Mouse (Mus musculus) cerebellum, postnatal 4 days (tissue): ENCODE measurements around the gene Mospd3.
"Not testable (repeated sequence)": the region's sequence is repeated elsewhere in the genome, so short reads cannot be mapped to it uniquely, and the experiment has no call there.

ENCODE experiments used
- DNase-seq, 2 experiments: peaks; one replicate each; pipeline ENCODE4 v3.0.0; 2022; ENCODE audit warnings: low spot score in 2 of 2, mixed read lengths in 1 of 2

The Mospd3 gene

DNA sequence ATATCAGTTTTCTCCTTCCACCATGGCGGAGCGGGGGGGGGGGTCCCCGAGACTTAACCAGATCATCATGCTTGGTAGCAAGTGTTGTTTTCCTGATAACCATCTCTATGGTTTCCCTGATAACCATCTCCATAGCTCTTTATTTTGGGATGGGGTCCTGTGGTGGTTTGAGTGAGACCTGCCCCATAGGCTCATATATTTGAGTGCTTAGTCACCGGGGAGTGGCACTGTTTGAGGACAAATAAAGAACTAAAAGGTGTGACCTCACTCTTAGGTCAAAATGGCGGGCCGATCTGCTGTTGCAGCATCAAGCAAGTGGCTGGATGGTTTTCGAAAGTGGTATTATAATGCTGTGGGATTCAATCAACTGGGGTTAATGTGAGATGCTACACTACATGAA is 14.5 kb upstream of the Mospd3 start:
- no peak for DNase-seq

- DNase-seq, result not testable (repeated sequence)
These were observed 14.1 kb upstream of the Mospd3 start for GRCm38 (mm10) chr5:137614921-137615320.

GRCm38 (mm10) chr5:137613550-137613949 is 12.7 kb upstream of the Mospd3 start, which contains the start of gene Pcolce:
Gene Pcolce (minus strand): TSS chr5:137613784.
- no peak for DNase-seq

- DNase-seq, result no peak
These were observed 12.2 kb upstream of the Mospd3 start for GRCm38 (mm10) chr5:137613076-137613475.

- no peak for DNase-seq
These were observed 10.4 kb upstream of the Mospd3 start for GRCm38 (mm10) chr5:137611245-137611602.

DNA sequence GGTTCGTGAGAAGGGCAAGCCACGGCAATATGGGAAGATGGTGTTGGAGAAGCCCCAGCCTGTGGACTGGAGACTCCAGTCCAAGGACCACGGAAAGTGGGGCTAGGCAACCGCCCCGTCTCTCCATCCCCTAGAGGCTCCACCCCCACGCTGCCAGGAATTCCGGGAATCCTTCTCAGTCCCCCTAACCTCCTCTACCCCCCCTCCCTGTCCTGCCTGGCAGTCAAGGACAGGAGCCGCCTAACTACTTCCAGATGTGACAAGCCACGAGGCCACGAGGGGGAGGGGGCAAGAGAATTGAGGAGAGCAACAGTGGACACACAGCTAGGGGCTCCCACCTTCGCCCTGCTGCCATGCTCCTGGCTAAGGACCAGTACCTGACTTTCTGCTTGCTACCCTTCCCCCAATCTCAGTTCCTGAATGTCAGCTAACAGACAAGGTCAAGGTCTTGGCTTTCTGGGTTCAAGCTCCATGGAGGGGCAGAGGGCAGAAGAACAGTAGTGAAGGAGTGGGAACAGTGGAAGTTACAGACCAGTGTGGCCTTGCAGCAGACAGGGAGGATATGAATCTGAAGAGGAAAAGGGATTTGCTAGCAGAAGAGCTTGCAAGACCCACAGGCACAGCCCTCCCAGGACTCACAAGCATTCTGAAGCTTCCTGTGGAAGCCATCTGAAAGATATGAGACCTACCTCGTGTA is 9.8 kb upstream of the Mospd3 start:
- DNase-seq, result no peak

- DNase-seq, result no peak
These were observed 9.2 kb upstream of the Mospd3 start for GRCm38 (mm10) chr5:137610056-137610455.

DNA sequence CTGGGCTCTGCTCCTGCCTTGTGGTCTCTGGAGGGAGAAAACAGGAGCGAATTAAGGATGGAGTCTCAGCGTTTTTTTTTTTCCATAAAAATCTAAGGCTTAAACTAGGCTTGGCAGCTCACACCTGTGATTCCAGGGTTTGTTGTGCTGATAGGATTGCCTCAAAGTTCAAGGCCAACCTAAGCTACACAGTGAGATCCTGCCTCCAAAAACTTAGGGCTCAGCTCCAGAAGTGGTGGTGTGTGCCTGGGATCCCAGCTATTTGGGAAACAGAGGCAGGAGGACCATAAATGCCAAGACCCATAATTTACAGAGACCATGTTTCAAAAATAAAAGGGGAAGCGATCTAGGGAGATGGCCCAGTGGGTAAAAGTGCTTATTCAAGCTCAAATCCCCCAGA is 8.4 kb upstream of the Mospd3 start:
- no peak for DNase-seq

DNA sequence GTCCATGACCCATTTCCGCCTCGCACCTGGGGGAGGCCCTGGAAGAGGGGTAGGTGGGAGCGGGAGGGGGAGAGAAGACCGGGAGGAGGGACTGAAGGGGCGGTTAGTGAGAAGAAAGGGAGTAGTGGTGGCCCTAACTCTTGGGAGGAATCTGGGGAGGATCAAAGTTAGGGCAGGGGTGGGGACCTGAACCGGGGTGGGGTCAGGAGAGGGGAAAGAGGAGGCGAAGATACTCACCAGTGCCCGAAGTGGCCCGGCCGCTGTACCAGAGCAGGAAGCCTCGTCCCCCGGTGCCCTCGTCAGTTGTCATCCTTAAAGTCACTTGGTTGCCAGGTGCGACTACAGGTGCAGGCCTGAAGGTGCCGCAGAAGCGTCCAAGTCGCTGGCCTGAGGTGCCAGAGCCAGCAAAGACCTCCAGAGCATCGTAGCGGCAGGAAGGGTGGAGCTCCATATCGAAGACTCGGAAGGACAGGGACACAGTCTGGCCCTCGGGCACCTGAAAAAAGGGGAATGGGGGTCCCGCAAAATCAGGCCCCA is 7.9 kb upstream of the Mospd3 start:
- DNase-seq, result no peak

DNA sequence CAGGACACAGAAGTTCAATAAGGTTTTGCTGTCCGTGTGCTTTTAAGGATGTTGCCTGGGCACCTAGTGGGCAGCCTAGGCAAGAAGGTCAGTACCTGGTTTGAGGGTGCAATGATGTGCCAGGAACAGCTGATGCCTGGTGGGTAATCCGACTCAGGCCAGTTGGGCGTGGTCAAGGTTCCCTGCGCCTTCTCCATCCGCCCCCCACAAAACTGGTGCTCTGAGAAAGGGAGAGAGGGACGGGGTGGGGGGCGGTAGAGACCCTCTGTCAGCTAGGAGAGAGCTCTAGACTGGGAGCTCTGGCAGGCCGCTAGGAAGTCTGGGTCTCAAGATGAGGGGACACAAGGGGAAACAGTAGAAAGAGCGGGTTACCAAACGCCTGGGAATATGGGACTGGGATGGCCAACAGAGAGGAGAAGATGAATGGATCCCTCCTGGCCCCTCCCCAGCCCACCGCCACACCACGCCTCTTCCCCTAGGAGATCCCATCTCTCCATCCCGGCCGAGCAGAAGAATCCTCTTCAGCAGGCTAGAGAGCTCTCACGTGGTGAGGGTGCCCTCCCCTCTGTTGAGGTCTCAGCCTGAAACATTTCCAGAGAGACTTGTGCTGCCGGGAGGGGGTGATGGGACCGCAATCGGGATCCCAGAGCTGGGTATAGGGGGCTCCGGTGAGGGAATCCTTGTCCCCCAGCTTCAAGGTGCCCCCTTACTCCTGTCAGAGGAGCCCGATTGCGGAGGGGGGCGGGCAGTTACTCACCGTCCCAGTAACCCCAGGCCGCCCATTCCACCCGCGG is 7.2 kb upstream of the Mospd3 start:
- no peak for DNase-seq

DNA sequence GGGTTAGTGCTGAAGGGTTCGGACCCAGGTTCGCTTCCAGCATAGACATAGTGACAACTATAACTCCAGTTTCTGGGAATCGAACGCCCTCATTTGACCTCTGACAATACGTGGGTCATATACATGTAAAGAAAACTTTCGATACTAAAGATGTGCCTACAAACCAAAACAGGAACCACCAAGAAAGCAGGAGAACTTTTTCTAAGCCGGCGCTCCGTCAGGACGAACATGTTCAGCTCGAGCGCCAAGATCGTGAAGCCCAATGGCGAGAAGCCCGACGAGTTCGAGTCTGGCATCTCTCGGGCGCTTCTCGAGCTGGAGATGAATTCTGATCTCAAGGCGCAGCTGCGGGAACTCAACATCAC is 489 bp upstream of the Mospd3 start:
- DNase-seq, result no peak

GRCm38 (mm10) chr5:137600281-137600618 is 608 bp downstream of the Mospd3 start:
- no peak for DNase-seq

- no peak for DNase-seq
These were observed 1.3 kb downstream of the Mospd3 start for GRCm38 (mm10) chr5:137599600-137599999.

- DNase-seq, result no peak
These were observed 2.6 kb downstream of the Mospd3 start for GRCm38 (mm10) chr5:137598100-137598826.

- no peak for DNase-seq
These were observed 3.2 kb downstream of the Mospd3 start for GRCm38 (mm10) chr5:137597625-137598024.

GRCm38 (mm10) chr5:137596601-137597261 is 4.1 kb downstream of the Mospd3 start:
- no peak for DNase-seq

GRCm38 (mm10) chr5:137595921-137596320 is 4.9 kb downstream of the Mospd3 start:
- DNase-seq, result no peak

GRCm38 (mm10) chr5:137590507-137590906 is 10.4 kb downstream of the Mospd3 start:
- DNase-seq, result no peak

DNA sequence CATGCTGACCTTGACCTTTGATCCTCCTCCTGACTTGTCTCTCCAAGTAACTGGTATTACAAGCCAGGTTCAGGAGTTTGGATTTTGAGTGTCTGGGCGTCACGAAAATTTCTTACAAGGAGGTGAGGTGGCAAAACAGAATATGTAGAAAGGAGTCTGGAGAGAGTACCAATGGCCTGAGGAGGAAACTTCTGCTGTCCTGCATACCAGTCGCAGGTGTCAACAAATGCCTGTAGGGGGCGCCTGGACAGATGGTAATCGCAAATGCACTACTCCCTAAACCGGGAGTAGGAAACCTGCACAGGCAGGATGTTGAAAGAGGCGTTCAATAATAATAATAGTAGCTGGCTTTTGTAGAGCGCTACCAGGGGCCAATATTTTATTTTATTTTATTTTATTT is 15.9 kb downstream of the Mospd3 start:
- DNase-seq, result peak in 1 of 2 experiments; percentile 68

DNA sequence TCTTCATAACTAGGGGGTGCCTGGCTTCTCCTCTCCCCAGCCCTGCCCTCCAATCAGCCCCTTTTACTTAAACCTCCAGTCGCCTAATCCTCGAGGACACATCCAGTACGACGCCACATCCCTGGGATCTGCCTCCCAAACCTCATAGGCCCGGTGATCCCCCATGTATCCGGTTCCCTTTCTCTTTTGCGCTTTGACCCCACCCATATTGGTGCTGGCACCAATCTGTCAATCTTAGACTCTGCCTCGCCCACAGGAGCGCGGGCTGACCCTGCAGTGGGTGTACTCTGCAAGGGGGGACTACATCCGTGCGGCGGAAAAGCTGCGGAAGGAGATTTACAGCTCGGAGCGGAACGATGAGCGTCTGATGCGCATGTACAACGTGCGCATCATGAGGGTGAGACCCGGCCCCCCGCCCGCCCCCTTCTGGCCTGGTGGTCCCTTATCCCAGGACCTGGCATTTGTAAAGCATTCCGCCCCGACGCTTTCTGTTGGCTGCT is 17.1 kb downstream of the Mospd3 start:
- peak; percentile 45 to 67 for DNase-seq

DNA sequence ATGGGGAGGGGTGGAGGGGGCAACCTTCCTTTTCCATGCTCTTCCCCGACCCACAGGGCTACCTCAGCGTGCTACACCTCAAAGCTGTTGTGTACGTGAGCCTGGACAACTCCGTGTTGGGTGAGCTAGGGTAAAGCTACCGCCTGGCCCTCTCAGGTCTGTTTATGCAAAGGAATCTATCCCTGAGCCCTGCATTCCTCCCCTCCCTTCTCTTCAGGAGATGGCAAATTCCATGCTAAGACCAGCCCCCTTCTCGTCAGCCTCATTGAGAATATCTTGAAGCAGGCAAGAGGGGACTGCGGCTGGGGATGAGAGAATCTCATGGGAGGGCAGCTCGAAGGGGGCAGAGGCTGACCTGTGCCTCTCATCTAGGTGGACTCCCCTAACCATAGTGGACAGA is 18.2 kb downstream of the Mospd3 start:
- DNase-seq, result no peak

DNA sequence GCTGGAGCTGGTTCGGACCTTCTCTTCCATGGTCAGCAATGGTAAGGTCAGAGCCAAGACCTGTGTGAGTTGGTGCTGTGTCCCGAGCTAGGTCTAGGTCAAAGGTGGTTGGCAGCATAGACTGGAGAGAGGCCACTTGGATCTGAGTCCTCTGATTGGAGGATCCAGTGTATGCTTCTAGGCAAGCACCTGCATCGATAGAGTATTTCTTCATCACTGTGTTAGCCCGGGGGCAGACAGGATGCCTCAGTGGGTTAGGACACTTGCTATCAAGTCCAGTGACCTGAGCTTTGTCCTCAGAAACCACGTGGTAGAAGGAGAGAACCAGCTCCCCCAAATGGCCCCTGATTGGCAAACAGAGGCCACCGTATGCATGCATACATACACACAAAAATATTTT is 20.6 kb downstream of the Mospd3 start:
- no peak for DNase-seq
